Mouse (Mus musculus) embryonic facial prominence, embryonic 11.5 days (tissue): Measurements from ENCODE around the gene Loxl1. TPM values are rescaled to one million over a fixed set of nuclear protein-coding genes. Genes with fewer than 3 reads are reported as not detected.

Experiments
- ATAC-seq: fragments of 200-750 bp; cut with Nextera tagmentation; replicated peaks from 2 replicates; pipeline ENCODE4 v1.8.0; 2017; ENCODE audit warnings: low read depth; ENCODE audit not compliant: insufficient number of reproducible peaks, low FRiP score, low TSS enrichment
- DNase-seq: peaks from one replicate; pipeline ENCODE4 v3.0.0-alpha.2; 2015; ENCODE audit warnings: low spot score
- H3K27ac ChIP-seq: fragments of 300-500 bp; sonication (generic); replicated peaks from 2 replicates; pipeline ENCODE4 v1.5.1; 2014; ENCODE audit warnings: mild to moderate bottlenecking, low read depth, low read length, control low read depth
- H3K27me3 ChIP-seq: fragments of 300-500 bp; sonication (generic); 2 replicates; pipeline ENCODE4 v1.6.1; 2014; ENCODE audit warnings: mild to moderate bottlenecking, low read length, moderate library complexity, mixed read lengths; ENCODE audit not compliant: control insufficient read depth, insufficient read depth
- H3K36me3 ChIP-seq: fragments of 300-500 bp; sonication (generic); replicated peaks from 2 replicates; pipeline ENCODE4 v1.6.1; 2014; ENCODE audit warnings: low read depth, mild to moderate bottlenecking, low read length, moderate library complexity, mixed read lengths; ENCODE audit not compliant: control insufficient read depth, insufficient read depth
- H3K4me1 ChIP-seq: fragments of 300-500 bp; sonication (generic); 2 replicates; pipeline ENCODE4 v1.6.1; 2014; ENCODE audit warnings: low read length, mixed read lengths; ENCODE audit not compliant: control insufficient read depth, insufficient read depth
- H3K4me2 ChIP-seq: fragments of 300-500 bp; sonication (generic); 2 replicates; pipeline ENCODE4 v1.6.1; 2014; ENCODE audit warnings: low read depth, mild to moderate bottlenecking, control low read depth, low read length, moderate library complexity
- H3K4me3 ChIP-seq: fragments of 300-500 bp; sonication (generic); 2 replicates; pipeline ENCODE4 v1.5.1; 2014; ENCODE audit warnings: low read depth, low read length, control low read depth
- H3K9ac ChIP-seq: fragments of 300-500 bp; sonication (generic); replicated peaks from 2 replicates; pipeline ENCODE4 v1.6.1; 2014; ENCODE audit warnings: mild to moderate bottlenecking, control low read depth, low read length
- H3K9me3 ChIP-seq: fragments of 300-500 bp; sonication (generic); replicated peaks from 2 replicates; pipeline ENCODE4 v1.6.1; 2016; ENCODE audit warnings: mild to moderate bottlenecking, low read length, inconsistent platforms, mixed read lengths; ENCODE audit not compliant: control insufficient read depth
- WGBS: fragments of 180-500 bp; shearing (Covaris S2); extraction: QIAGEN DNeasy Blood & Tissue Kit; methylation state at CpG from one replicate; pipeline ENCODE4 v1.1.7; 2014; 5-methylcytosine and 5-hydroxymethylcytosine counted together
- polyA plus RNA-seq: library from polyadenylated mRNA; unstranded; fragments of >200 nt; fragmentation: Nextera tagmentation; extraction: Ambion mirVana; gene quantifications from 2 replicates; pipeline ENCODE4 v1.2.1, GENCODE M21; 2014

The Loxl1 gene
- polyA plus RNA-seq, 1 experiment from 2014 or later: 11.0 TPM

DNA sequence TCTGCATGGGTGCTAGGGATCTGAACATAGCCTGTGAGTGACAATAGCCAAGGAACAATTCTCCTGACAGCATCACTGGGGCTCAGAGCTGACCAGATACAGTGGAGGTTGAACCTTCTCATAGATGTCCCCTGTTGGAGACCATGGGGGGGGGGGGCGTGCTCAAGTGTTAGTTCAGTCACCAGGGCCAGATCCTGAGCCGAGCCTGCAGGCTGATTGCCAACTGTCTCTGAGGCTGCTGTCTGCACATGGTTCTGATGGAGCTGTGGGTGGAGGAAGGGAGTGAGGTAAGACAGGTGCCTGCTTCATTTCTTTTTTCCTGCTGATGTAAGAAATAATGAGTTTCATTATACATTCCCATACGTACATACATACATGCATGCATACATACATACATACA, 5.3 kb upstream of the Loxl1 start:
- DNase-seq: no peak
- WGBS: 84% methylated on average over 3 of the region's 3 CpGs
- no peaks in the 10 kb centered on the region for H3K27me3 ChIP-seq
- no peak for ATAC-seq
- no peak overlapping the region for H3K27ac ChIP-seq
- H3K9ac ChIP-seq: no peak overlapping the region
- no peak overlapping the region for H3K4me3 ChIP-seq
- H3K9me3 ChIP-seq: no peaks in the 10 kb centered on the region
- no peaks in the 10 kb centered on the region for H3K36me3 ChIP-seq
- no peak overlapping the region for H3K4me2 ChIP-seq
- peaks cover 8% of the 10 kb centered on the region for H3K4me1 ChIP-seq

DNA sequence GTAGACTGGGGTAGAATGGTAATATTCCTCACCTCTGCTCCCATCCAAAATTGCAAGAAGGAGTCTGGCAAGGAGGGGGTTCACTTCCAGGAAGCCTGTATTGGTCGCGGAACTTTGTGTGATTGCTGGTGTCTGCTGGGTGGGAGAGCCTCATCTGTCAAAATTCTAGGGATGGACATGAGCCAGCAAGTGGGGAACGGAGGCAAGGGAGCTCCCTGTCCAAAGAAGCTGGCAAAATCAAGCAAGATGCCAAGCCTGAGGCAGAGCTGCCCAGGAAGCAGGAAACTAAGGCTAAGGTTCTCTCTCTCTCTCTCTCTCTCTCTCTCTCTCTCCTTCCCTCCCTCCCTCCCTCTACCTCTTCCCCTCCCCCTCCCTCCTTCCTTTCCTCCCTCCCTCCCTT, 4.4 kb upstream of the Loxl1 start:
- Histone ChIP-seq H3K9ac (no peak overlapping the region), H3K27me3 (no peaks in the 10 kb centered on the region), H3K4me2 (no peak overlapping the region), H3K4me3 (no peak overlapping the region), H3K36me3 (no peaks in the 10 kb centered on the region), H3K27ac (no peak overlapping the region), H3K4me1 (peaks cover 8% of the 10 kb centered on the region), H3K9me3 (no peaks in the 10 kb centered on the region)
- no peak for ATAC-seq
- WGBS: 78% methylated on average over 3 of the region's 3 CpGs
- no peak for DNase-seq

GRCm38 (mm10) chr9:58316784-58317183, 3.8 kb upstream of the Loxl1 start:
- DNase-seq (no peak), ATAC-seq (no peak)
- Histone ChIP-seq H3K4me3 (no peak overlapping the region), H3K4me2 (no peak overlapping the region), H3K4me1 (peaks cover 8% of the 10 kb centered on the region), H3K27me3 (peaks cover under 1% of the 10 kb centered on the region; the same call in 1 of the 2 replicates), H3K27ac (no peak overlapping the region), H3K9ac (no peak overlapping the region), H3K36me3 (no peaks in the 10 kb centered on the region), H3K9me3 (no peaks in the 10 kb centered on the region)
- WGBS: 70% methylated on average over 7 of the region's 7 CpGs

DNA sequence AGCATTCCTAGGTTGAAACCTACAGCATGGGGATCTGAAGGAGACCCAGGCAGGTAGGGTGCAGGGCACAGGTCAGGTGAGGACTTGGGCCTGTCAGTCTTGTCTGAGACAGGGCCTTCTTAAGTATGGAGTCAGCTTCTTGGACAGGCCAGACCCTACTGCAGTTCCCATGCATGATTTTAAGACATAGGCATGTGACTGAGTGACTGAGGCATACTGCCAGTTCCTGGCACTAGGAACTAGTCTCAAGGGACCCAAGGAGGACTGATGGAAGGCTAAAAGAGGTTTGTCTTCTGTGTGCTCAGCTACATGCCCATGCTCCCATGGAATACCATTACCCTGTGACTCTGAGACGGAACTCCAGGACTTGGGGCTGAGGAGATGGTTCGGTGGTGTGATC, 2.9 kb upstream of the Loxl1 start:
- H3K9ac ChIP-seq: no peak overlapping the region

DNA sequence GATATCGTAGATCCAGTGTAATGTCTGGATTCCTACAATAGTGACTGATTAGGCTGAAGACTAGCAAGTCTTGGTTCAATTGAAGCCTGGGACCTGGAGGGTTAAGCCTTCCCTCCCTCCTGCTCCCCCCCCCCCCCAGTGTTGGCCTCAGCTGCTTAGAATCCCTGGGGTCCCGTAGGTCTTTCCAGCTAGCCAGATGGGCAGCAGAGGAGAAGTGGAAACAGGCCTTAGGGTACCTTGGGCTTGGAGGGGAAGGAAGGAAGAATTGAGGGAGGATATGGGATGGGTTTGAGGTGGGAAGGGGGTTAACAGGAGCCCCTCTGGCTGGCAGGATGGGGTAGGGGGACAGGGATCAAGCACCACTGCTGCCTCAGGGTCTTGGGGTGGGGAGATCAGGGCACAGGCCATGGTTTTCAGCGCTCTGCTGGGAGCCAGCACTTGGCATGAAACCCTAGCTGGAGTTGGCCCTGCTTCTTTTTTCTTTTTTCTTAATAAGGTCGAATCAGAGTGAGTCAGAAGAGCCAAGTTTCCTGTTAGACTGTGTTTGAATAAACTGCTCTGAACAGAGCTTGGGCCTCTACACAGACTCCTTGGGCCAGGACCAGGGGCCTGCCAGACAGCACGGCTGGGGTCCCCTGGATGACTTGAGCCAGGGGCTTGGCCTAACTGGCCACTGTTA, 1.8 kb upstream of the Loxl1 start:
- Histone ChIP-seq H3K4me1 (peaks cover 10% of the 10 kb centered on the region), H3K9me3 (no peaks in the 10 kb centered on the region), H3K4me3 (no peak overlapping the region), H3K9ac (no peak overlapping the region; the same call in 1 of the 2 replicates), H3K4me2 (no peak overlapping the region), H3K27ac (peak overlapping the region; percentile 72), H3K27me3 (peaks cover 3% of the 10 kb centered on the region; the same call in 1 of the 2 replicates), H3K36me3 (no peaks in the 10 kb centered on the region)
- ATAC-seq (no peak), DNase-seq (peak; percentile 50)
- WGBS: 29% methylated on average over 5 of the region's 5 CpGs

More for the DNA sequence above, 2.9 kb upstream of the Loxl1 start:
- Histone ChIP-seq H3K9me3 (no peaks in the 10 kb centered on the region), H3K36me3 (no peaks in the 10 kb centered on the region), H3K4me2 (no peak overlapping the region), H3K4me1 (peaks cover 10% of the 10 kb centered on the region), H3K27ac (no peak overlapping the region), H3K4me3 (no peak overlapping the region), H3K27me3 (peaks cover 3% of the 10 kb centered on the region; the same call in 1 of the 2 replicates)
- DNase-seq (no peak), ATAC-seq (no peak)
- 96% methylated on average over 2 of the region's 2 CpGs for WGBS

DNA sequence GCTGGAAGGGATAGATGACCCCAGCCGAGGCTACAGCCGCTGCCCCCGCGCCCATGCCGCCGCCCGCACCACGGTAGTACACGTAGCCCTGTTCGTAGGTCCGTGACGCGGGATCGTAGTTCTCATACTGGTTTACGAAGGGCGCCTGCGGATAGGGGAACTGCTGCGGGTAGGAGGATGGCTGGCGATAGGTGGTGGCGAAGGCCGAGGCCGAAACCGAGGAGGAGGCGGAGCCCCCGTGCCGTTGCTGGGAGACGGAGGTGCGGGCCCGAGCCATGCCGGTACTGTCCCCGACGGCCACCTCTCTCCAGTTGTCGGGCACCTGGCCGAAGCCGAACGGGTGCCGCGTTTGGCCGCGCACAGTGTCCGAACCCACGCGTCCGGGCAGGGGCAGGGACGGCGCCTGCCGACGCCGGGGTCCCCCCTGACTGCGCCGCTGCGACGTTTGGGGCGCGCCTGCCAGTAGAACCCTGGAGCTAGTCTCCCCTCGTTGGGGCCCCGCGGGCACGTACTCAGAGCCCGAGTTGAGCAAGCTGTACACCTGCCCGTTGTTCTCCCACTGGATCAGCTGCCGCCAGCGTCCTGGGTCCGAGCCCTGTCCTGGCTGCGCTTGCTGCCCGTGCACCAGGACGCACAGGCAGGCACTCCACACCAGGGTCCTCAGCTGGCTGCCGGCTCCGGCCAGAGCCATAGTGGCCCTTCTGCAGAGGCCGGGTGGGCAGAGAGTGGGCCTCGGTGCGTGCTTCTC, 616 bp downstream of the Loxl1 start:
- DNase-seq: peak; percentile 45
- Histone ChIP-seq H3K4me1 (peaks cover 10% of the 10 kb centered on the region), H3K9ac (peak overlapping the region; percentile 70), H3K4me3 (peak overlapping the region; percentile 48), H3K4me2 (peak overlapping the region; percentile 91), H3K27me3 (peaks cover 3% of the 10 kb centered on the region; the same call in 1 of the 2 replicates), H3K36me3 (no peaks in the 10 kb centered on the region), H3K9me3 (no peaks in the 10 kb centered on the region), H3K27ac (peak overlapping the region; percentile 62)
- under 1% methylated on average over 64 of the region's 72 CpGs for WGBS
- peak; percentile 41; the same call in 1 of the 2 replicates for ATAC-seq

- WGBS: 48% methylated on average over 33 of the region's 33 CpGs
- peak; percentile 33 for DNase-seq
These were observed 1.6 kb downstream of the Loxl1 start for GRCm38 (mm10) chr9:58311191-58311910.

More at GRCm38 (mm10) chr9:58311191-58311910, 1.6 kb downstream of the Loxl1 start:
- Histone ChIP-seq H3K4me1 (peaks cover 10% of the 10 kb centered on the region), H3K4me3 (peak overlapping the region; percentile 48), H3K4me2 (peak overlapping the region; percentile 91), H3K9me3 (no peaks in the 10 kb centered on the region), H3K27ac (no peak overlapping the region), H3K36me3 (no peaks in the 10 kb centered on the region), H3K9ac (peak overlapping the region; percentile 70), H3K27me3 (peaks cover 3% of the 10 kb centered on the region; the same call in 1 of the 2 replicates)
- no peak for ATAC-seq
